Mouse (Mus musculus) G1E (cell line): ENCODE measurements around the gene Nhlrc3. TPM values are rescaled to one million over a fixed set of nuclear protein-coding genes. Genes with fewer than 3 reads are reported as not detected.

Experiments
- ATAC-seq: 2 replicates; pipeline ENCODE4 v1.8.0; 2016; ENCODE audit warnings: mild to moderate bottlenecking; ENCODE audit not compliant: insufficient number of reproducible peaks, poor library complexity, low FRiP score, severe bottlenecking; ENCODE audit errors: extremely low read depth
- DNase-seq: peaks from one replicate; pipeline ENCODE4 v3.0.0; 2012; ENCODE audit warnings: low spot score
- H3K27me3 ChIP-seq: 2 replicates; pipeline ENCODE4 v1.6.1; 2012; ENCODE audit warnings: mild to moderate bottlenecking, low read length, inconsistent platforms; ENCODE audit not compliant: insufficient read depth
- H3K36me3 ChIP-seq: replicated peaks from 2 replicates; pipeline ENCODE3; 2012; ENCODE audit warnings: mild to moderate bottlenecking, inconsistent platforms
- H3K4me1 ChIP-seq: 2 replicates; pipeline ENCODE4 v1.6.1; 2012; ENCODE audit warnings: low read depth, low read length, inconsistent platforms, mixed read lengths; ENCODE audit not compliant: insufficient read depth
- H3K4me3 ChIP-seq: 2 replicates; pipeline ENCODE4 v1.5.1; 2012; ENCODE audit warnings: low read depth, mild to moderate bottlenecking, inconsistent platforms, low read length, moderate library complexity, mixed read lengths
- H3K9me3 ChIP-seq: replicated peaks from 2 replicates; pipeline ENCODE4 v1.6.1; 2012; ENCODE audit warnings: inconsistent platforms
- CTCF ChIP-seq: IDR thresholded peaks from 2 replicates; pipeline ENCODE4 v1.5.1; 2012; ENCODE audit warnings: low read depth, low read length, inconsistent platforms, mixed read lengths
- GATA1 ChIP-seq: IDR thresholded peaks from 2 replicates; pipeline ENCODE4 v1.6.1; 2012; ENCODE audit warnings: borderline replicate concordance, low read length, inconsistent platforms, mixed read lengths
- GATA2 ChIP-seq: IDR thresholded peaks from 2 replicates; pipeline ENCODE4 v1.6.1; 2012; ENCODE audit warnings: low read depth, low read length, inconsistent platforms, borderline replicate concordance
- POLR2AphosphoS5 ChIP-seq: IDR thresholded peaks from 2 replicates; pipeline ENCODE4 v1.6.1; 2012; ENCODE audit warnings: low read depth, low read length, inconsistent platforms; ENCODE audit not compliant: insufficient replicate concordance
- TAL1 ChIP-seq: conservative IDR thresholded peaks from 2 replicates; pipeline ENCODE4 v1.6.1; 2012; ENCODE audit warnings: low read depth, low read length, inconsistent platforms, mixed read lengths
- polyA plus RNA-seq: library from polyadenylated mRNA; stranded (reverse); fragments of >175 nt; gene quantifications from 2 replicates; pipeline ENCODE4 v1.2.3, GENCODE M21; 2012
- total RNA-seq, 2 experiments: library from RNA; stranded (forward) in 1 of 2; stranded (reverse) in 1 of 2; fragments of 200-1000 nt in 1 of 2; fragments of >200 nt in 1 of 2; fragmentation: Nextera tagmentation in 1 of 2; gene quantifications; 2 replicates each; pipeline ENCODE4 v1.2.3; 2014 to 2017

The Nhlrc3 gene
- total and polyA plus RNA-seq, 3 experiments, result 3.4 to 21.6 (median 19.3) TPM

DNA sequence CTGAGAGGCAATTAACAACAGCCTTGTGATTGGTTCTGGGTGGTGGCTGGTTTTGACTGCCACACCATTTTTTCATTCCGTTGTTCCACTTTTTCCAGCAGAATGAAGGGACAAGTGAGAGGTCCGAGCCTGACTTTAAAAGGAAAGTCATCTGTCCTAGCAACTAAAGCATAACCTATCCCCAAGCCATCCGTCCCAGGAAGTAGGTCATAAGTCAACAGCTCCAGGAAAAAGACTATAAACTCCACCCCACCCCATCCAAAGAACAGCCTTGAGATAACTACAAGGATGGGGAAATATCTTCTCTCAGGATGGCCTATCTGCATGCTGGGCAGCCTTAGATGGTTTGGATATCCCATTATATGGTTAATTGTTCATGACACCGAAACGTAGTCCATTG lies 50.9 kb downstream of the Nhlrc3 start:
- no peaks in the 10 kb centered on the region for H3K27me3 ChIP-seq
- ATAC-seq, result no peak
- no peaks in the 10 kb centered on the region for H3K4me1 ChIP-seq
- DNase-seq, result no peak
- no peak overlapping the region for H3K4me3 ChIP-seq
- TF ChIP-seq GATA2, result no peak
- no peak for TF ChIP-seq CTCF
- TF ChIP-seq GATA1, result no peak
- TF ChIP-seq POLR2AphosphoS5, result no peak
- no peak for TF ChIP-seq TAL1
- no peaks in the 10 kb centered on the region for H3K36me3 ChIP-seq
- H3K9me3 ChIP-seq, result no peaks in the 10 kb centered on the region

DNA sequence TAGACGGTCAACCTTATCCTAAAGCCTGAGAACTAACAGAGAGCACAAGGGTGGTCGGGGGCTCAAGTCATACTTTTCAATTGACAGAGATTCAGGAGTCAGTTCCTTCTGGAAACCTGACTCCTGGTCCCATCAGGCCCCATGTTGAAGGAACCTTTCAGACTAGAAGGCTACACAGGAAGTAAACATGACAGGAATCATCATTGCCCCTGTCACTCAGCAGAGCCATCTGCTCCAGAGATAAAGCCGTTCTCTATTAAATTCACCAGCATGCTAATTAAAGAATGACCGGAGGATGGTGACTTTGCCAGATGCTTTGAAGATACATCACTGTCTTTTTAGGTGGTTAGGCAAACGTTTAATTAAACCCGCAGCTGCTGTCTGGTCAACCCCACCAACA lies 53.1 kb downstream of the Nhlrc3 start:
- no peak overlapping the region for H3K4me3 ChIP-seq
- no peaks in the 10 kb centered on the region for H3K36me3 ChIP-seq
- no peaks in the 10 kb centered on the region for H3K27me3 ChIP-seq
- TF ChIP-seq GATA2, result no peak
- no peak for TF ChIP-seq POLR2AphosphoS5
- no peak for TF ChIP-seq CTCF
- TF ChIP-seq GATA1, result no peak
- no peaks in the 10 kb centered on the region for H3K9me3 ChIP-seq
- no peak for DNase-seq
- no peaks in the 10 kb centered on the region for H3K4me1 ChIP-seq
- no peak for ATAC-seq

DNA sequence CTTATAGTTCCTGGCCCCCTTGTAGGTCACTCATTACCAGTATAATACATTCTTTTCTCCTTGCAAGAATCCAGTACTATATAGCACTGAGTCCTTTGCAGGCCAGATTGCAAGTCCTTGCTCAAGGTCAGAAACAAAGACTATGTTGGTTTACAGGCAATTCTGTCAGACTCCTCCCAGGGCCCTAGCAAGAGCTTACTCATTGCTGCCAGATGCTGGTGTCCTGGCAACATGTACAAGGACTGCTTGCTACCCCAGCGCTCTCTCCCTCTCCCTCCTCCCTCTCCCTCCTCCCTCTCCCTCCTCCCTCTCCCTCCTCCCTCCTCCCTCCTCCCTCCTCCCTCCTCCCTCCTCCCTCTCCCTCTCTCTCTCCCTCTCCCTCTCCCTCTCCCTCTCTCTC lies 56.0 kb downstream of the Nhlrc3 start:
- no peak for DNase-seq

More for the DNA sequence above, 56.0 kb downstream of the Nhlrc3 start:
- Histone ChIP-seq H3K4me3 (no peak overlapping the region), H3K27me3 (no peaks in the 10 kb centered on the region), H3K9me3 (no peaks in the 10 kb centered on the region; the same call in 1 of the 2 replicates), H3K36me3 (no peaks in the 10 kb centered on the region), H3K4me1 (no peaks in the 10 kb centered on the region)
- ATAC-seq, result no peak
- TF ChIP-seq GATA1 (no peak), CTCF (no peak), GATA2 (no peak), TAL1 (no peak), POLR2AphosphoS5 (no peak)

Other genes with a start within 250 kb of the Nhlrc3 start
- gene Proser1, start 334 bp upstream of the Nhlrc3 start, total RNA-seq (2014; fragmentation: Nextera tagmentation), result 48.3 and 58.6 TPM in 2 replicates
- 4.2 and 5.6 TPM in 2 replicates for gene Proser1, start 334 bp upstream of the Nhlrc3 start, total RNA-seq (2017)
- 46.9 and 60.8 TPM in 2 replicates for gene Proser1, start 334 bp upstream of the Nhlrc3 start, polyA plus RNA-seq
- not detected in 2 replicates for gene Stoml3, start 25.3 kb upstream of the Nhlrc3 start, total RNA-seq (2014; fragmentation: Nextera tagmentation)
- 0.44 TPM in 1 of 2 replicates, not detected in the other for gene Stoml3, start 25.3 kb upstream of the Nhlrc3 start, total RNA-seq (2017)
- gene Stoml3, start 25.3 kb upstream of the Nhlrc3 start, polyA plus RNA-seq, result not detected in 2 replicates
- not detected in 2 replicates for gene Frem2, start 194.0 kb upstream of the Nhlrc3 start, total RNA-seq (2014; fragmentation: Nextera tagmentation)
- gene Frem2, start 194.0 kb upstream of the Nhlrc3 start, total RNA-seq (2017), result 0.12 and 0.16 TPM in 2 replicates
- gene Frem2, start 194.0 kb upstream of the Nhlrc3 start, polyA plus RNA-seq, result not detected in 2 replicates